Mouse (Mus musculus): ENCODE data around the gene Hus1. TPM values are rescaled to one million over a fixed set of nuclear protein-coding genes. Genes with fewer than 3 reads are reported as not detected.

The Hus1 gene
- 13.3 TPM in 2 replicates for polyA plus RNA-seq (2016; fragmentation: Nextera tagmentation; extraction: Ambion mirVana)

DNA sequence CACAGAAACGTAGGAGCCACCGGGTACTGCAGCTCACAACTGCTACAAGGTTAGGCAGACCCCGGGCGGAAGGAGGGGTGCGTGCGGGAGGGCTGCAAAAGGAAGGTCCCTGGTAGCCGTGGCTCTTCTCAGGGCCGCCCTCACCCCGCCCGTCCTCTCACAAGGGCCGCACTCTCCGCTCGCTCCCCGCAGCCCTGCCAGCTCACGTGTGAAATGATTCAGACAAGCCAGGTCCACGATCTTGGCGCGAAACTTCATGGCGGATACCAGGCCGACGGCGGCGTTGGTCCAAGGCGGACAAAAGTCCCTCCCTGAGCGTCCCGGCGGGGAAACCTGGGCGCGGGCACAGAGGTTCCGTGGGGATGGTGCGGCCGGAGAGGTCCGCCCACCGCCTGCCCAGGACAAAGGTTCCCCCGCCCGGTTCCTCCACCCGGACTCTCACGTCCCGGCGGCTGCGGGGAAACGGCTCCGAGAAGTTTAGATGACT, at the start of gene Hus1:
Gene Hus1, minus strand, starts transcription at position 339 of the 487 bp plus-strand sequence.
- Histone ChIP-seq H3K27ac (peak within 1 kb of the TSS; percentile 43; the same call in 1 of the 2 replicates), H3K36me3 (no peaks in the 10 kb centered on the region), H3K4me3 (peak within 1 kb of the TSS; percentile 65), H3K9me3 (no peaks in the 10 kb centered on the region), H3K4me2 (replicated peaks) (peak within 1 kb of the TSS; percentile 76), H3K9ac (peak within 1 kb of the TSS; percentile 72), H3K27me3 (replicated peaks) (no peaks in the 10 kb centered on the region), H3K4me1 (peaks cover 9% of the 10 kb centered on the region)
- peak; percentile 95 for ATAC-seq (ENCODE audit: low FRiP score, low read depth)
- under 1% methylated on average over 43 of the region's 43 CpGs for WGBS

DNA sequence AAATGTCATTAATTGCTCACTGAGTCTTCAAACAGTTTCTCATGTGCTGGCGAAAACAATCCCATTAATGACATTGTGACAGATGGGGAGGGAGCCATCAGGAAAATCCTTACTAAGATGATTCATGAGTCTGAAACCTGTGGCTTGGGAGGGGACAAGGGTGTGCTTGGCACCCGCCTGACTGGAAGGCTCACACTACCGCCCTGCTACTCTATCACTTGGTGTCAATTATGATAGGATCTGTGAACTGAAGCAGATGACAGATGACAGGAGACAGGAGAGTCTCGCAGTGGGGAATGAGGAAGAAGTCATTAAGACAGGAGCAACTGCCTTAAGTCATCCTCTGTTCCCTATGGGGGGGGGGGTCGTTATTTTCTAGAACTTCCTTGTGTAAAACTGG, 49.5 kb upstream of the Hus1 start:
- no peak overlapping the region for H3K4me2 ChIP-seq (replicated peaks)
- H3K27ac ChIP-seq = no peak overlapping the region
- H3K27me3 ChIP-seq (replicated peaks) = no peaks in the 10 kb centered on the region
- no peak for ATAC-seq (ENCODE audit: low FRiP score, low read depth)
- H3K36me3 ChIP-seq = no peaks in the 10 kb centered on the region
- no peak overlapping the region for H3K9ac ChIP-seq
- no peaks in the 10 kb centered on the region for H3K4me1 ChIP-seq
- H3K4me3 ChIP-seq = no peak overlapping the region
- H3K9me3 ChIP-seq = no peaks in the 10 kb centered on the region
- WGBS = 76% methylated on average over 5 of the region's 5 CpGs

DNA sequence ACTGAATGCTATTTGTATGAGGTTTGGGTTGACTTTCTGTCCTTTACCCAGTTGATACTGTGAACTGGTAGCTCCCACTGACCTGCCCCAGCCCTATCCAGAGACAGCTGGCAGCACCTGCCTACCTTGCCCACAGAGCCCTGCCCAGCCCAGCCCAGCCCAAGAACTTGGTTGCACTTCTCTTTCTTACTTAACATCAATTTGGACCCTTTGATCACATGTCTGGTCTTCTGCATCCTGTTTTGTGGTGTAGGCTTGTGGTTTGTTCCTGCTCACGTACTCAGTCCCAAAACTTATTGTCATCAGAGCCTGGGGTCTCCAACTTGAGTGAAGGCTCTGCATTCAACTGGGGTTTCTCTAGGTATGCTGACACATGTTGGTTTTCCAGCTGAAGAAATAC, 49.0 kb upstream of the Hus1 start:
- Histone ChIP-seq H3K4me3 (no peak overlapping the region), H3K4me1 (no peaks in the 10 kb centered on the region), H3K4me2 (replicated peaks) (no peak overlapping the region), H3K36me3 (no peaks in the 10 kb centered on the region), H3K9me3 (no peaks in the 10 kb centered on the region), H3K27ac (no peak overlapping the region), H3K27me3 (replicated peaks) (no peaks in the 10 kb centered on the region), H3K9ac (no peak overlapping the region)
- WGBS = 76% methylated on average over 1 of the region's 1 CpGs
- no peak for ATAC-seq (ENCODE audit: low FRiP score, low read depth)

DNA sequence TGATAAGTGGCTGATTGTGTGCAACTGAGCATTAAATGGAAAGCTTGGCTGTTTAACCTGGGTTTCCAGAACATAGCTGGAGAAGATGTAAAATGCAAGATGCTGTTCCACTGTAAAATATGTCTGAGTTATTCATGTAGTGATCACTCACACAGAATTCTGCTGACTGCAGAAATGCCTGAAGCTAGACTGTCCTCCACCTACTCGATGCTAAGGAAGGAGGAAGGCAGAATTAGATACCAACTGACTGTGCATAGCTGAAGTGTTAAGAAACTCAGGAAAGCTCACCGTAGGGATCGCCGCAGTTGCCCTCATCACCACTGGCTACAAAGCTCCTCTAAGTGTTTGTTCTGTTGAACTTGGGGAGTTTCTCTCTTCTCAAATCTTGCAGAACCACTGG, 46.7 kb upstream of the Hus1 start:
- ATAC-seq (ENCODE audit: low FRiP score, low read depth) = no peak
- Histone ChIP-seq H3K27ac (no peak overlapping the region), H3K4me3 (no peak overlapping the region), H3K9ac (no peak overlapping the region), H3K36me3 (no peaks in the 10 kb centered on the region), H3K27me3 (replicated peaks) (no peaks in the 10 kb centered on the region), H3K4me1 (no peaks in the 10 kb centered on the region), H3K9me3 (no peaks in the 10 kb centered on the region), H3K4me2 (replicated peaks) (no peak overlapping the region)
- 94% methylated on average over 4 of the region's 4 CpGs for WGBS

DNA sequence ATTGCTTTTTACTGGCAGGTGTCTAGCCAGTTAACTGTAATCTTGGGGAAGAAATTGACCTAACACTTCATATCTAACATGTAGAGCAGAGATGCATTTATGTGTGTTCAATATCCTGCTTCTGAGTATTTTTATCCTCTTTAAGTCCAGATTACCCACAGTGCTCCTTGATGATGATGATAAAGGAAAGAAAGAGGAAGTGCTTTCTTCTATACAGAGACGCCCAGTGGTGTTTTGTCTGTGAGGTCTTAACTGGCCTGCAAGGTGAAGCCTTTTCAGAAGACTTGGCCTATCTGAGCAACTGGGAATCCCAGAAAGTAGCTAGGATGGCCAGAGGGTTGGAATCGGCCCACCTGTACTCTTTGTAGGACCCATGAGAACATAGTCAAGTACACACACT, 45.9 kb upstream of the Hus1 start:
- no peaks in the 10 kb centered on the region for H3K27me3 ChIP-seq (replicated peaks)
- WGBS = 88% methylated on average over 2 of the region's 2 CpGs

DNA sequence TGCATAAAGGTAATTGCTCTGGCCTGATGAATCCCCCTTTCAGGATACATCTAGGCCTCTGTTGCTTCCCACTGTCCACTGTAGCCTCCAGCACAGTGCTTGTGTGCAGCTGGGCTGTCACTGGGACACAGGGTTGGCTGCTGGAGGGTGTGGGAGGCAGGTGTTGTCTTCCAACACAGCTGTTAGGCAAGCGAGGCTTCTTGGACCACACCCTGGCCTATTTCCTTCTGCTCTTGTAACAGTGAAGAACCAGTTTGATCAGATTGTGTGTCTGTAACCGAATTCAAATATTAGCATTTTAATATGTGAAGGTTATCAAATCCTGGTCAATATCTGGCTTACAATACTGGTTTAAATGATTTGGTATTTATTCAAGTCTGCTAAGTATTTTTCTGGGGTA, 40.9 kb upstream of the Hus1 start:
- Histone ChIP-seq H3K4me1 (peaks cover 5% of the 10 kb centered on the region), H3K27ac (no peak overlapping the region), H3K4me3 (no peak overlapping the region), H3K9me3 (no peaks in the 10 kb centered on the region), H3K9ac (no peak overlapping the region), H3K4me2 (replicated peaks) (no peak overlapping the region), H3K36me3 (no peaks in the 10 kb centered on the region), H3K27me3 (replicated peaks) (peaks cover 15% of the 10 kb centered on the region)
- no peak for ATAC-seq (ENCODE audit: low FRiP score, low read depth)
- 79% methylated on average over 2 of the region's 2 CpGs for WGBS

More for the DNA sequence above, 45.9 kb upstream of the Hus1 start:
- Histone ChIP-seq H3K4me2 (replicated peaks) (no peak overlapping the region), H3K4me1 (no peaks in the 10 kb centered on the region), H3K9ac (no peak overlapping the region), H3K9me3 (no peaks in the 10 kb centered on the region), H3K27ac (no peak overlapping the region), H3K4me3 (no peak overlapping the region), H3K36me3 (no peaks in the 10 kb centered on the region)
- ATAC-seq (ENCODE audit: low FRiP score, low read depth) = no peak

DNA sequence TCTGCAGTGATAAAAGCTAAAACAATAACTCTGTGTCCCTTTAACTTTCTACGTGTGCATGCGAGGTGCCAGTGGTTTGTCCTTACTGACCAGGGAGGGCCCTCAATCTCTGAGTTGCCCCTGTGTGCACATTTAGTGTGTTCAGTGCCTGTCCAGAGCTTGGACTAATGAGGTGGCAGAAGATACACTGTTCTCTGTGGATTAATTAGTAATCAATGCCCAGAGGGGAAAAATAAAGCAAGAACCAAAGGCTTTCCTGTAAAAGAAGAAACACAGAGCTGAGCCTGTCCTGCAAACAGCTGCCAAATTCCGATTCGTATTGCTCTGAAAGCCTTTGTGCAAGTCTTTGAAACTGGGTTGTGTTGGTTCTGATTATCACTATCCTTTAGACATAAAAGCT, 39.2 kb upstream of the Hus1 start:
- Histone ChIP-seq H3K4me1 (peaks cover 5% of the 10 kb centered on the region), H3K9me3 (no peaks in the 10 kb centered on the region), H3K27ac (no peak overlapping the region), H3K36me3 (no peaks in the 10 kb centered on the region), H3K4me3 (no peak overlapping the region), H3K4me2 (replicated peaks) (no peak overlapping the region), H3K9ac (no peak overlapping the region), H3K27me3 (replicated peaks) (peaks cover 15% of the 10 kb centered on the region)
- 84% methylated on average over 4 of the region's 4 CpGs for WGBS
- no peak for ATAC-seq (ENCODE audit: low FRiP score, low read depth)

DNA sequence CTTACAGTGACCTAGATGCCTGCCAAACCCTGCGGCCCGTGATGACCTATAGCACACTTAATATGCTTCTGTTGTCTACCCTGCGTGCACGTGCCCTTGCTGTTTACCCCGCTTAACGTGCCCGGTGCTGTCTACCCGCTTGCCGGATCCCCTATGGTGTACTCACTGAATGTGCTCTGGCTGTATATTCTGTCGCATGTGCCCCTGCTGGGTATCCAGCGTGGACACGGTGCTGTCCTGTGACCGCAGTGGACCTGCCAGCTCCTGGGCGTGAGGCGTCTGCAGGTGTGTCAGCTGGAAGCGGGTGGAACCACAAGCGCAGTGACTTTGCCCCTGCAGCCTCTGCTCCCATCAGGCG, 37.7 kb upstream of the Hus1 start, which contains the start of gene Sun3:
Gene Sun3, minus strand, starts transcription at position 289 of the 358 bp plus-strand sequence.
- peaks cover 15% of the 10 kb centered on the region for H3K27me3 ChIP-seq (replicated peaks)
- peak within 1 kb of the TSS; percentile 97 for H3K4me2 ChIP-seq (replicated peaks)
- ATAC-seq (ENCODE audit: low FRiP score, low read depth) = peak; percentile 86
- H3K9me3 ChIP-seq = no peaks in the 10 kb centered on the region
- H3K4me3 ChIP-seq = peak within 1 kb of the TSS; percentile 47
- H3K4me1 ChIP-seq = peaks cover 5% of the 10 kb centered on the region
- H3K27ac ChIP-seq = no peak within 1 kb of the TSS
- peak within 1 kb of the TSS; percentile 29; the same call in 1 of the 2 replicates for H3K9ac ChIP-seq
- no peaks in the 10 kb centered on the region for H3K36me3 ChIP-seq
- WGBS = under 1% methylated on average over 18 of the region's 18 CpGs

DNA sequence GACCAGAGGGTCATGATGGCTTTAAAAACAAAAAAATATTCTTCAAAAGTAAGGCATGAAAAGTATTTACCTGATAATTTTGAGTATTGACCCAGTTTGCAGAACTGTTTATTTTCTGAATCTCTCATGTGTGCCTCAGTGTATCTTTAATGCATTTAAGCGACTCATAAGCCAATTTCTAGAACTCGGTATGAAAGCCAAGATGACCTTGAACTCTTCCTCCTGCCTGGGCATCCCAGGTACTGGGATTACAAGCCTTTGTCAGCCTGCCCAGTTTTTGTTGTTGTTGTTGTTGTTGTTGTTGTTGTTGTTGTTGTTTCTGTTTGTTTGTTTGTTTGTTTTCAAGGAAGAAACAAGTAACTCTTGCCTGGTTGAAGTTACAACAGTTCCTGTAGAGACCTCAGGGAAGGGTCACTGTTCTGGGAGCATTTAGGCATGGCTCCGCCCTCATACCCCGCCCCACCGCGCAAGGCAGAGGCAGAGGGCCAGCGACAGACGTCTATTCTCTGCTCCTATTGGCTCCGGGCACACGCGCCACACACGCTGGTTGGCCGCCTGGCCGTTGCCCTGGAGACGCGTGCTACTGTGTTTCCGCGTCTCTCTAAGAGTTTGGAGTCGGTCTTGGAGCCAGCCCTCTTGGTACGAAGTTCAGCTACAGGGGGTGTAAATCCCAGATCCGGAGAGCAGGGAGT, 37.2 kb upstream of the Hus1 start, which contains the start of gene Gm11992:
Gene Gm11992, plus strand, starts transcription at position 584 of the 692 bp plus-strand sequence.
- Histone ChIP-seq H3K36me3 (no peaks in the 10 kb centered on the region), H3K9me3 (no peaks in the 10 kb centered on the region), H3K27ac (no peak within 1 kb of the TSS), H3K4me2 (replicated peaks) (peak within 1 kb of the TSS; percentile 97), H3K9ac (peak within 1 kb of the TSS; percentile 29; the same call in 1 of the 2 replicates), H3K4me1 (peaks cover 5% of the 10 kb centered on the region), H3K4me3 (peak within 1 kb of the TSS; percentile 47), H3K27me3 (replicated peaks) (peaks cover 15% of the 10 kb centered on the region)
- WGBS = 5% methylated on average over 21 of the region's 21 CpGs
- ATAC-seq (ENCODE audit: low FRiP score, low read depth) = peak; percentile 100

DNA sequence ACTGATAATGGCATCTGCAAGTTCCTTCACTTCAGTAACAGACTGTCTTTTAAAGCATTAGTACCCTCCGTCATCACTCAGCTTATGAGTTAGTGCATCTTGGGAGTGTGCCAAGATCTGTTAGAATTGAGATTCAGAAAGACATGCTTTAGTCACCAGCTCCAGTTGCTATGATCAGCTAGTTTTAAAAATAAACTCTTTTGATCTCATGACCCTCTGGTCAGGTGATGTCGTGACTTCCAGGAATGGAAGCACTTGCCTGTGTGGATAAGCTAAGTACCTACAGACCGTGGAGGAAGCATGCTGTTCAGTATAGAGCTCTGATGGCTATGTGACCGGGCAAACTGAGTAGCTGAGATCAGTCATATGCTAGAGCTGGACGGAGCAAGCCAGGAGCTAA, 36.1 kb upstream of the Hus1 start:
- no peak overlapping the region for H3K4me3 ChIP-seq
- H3K27me3 ChIP-seq (replicated peaks) = peaks cover 15% of the 10 kb centered on the region
- H3K9me3 ChIP-seq = no peaks in the 10 kb centered on the region
- no peak for ATAC-seq (ENCODE audit: low FRiP score, low read depth)
- H3K9ac ChIP-seq = no peak overlapping the region
- H3K36me3 ChIP-seq = no peaks in the 10 kb centered on the region
- WGBS = 83% methylated on average over 5 of the region's 5 CpGs
- no peak overlapping the region for H3K4me2 ChIP-seq (replicated peaks)
- H3K27ac ChIP-seq = no peak overlapping the region
- H3K4me1 ChIP-seq = peaks cover 5% of the 10 kb centered on the region

DNA sequence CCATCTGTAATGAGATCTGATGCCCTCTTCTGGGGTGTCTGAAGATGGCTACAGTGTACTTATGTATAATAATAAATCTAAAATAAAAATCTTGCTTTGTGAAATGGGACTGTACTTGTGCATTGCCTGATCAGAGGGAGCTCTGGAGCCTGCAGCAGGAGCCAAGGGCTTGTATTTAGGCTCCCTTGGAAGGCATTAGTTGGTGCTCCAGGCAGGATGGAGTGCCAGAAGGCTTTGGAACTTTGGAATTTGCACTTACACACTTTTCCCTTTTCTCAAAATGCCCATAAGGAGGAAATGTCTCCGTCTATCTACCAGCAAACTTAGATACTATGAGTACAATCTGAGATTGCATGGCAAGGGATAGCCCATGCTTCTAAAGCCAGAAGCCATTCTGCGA, 35.6 kb upstream of the Hus1 start:
- Histone ChIP-seq H3K4me3 (no peak overlapping the region), H3K27me3 (replicated peaks) (peaks cover 15% of the 10 kb centered on the region), H3K9me3 (no peaks in the 10 kb centered on the region), H3K9ac (no peak overlapping the region), H3K4me1 (peaks cover 5% of the 10 kb centered on the region), H3K27ac (no peak overlapping the region), H3K4me2 (replicated peaks) (no peak overlapping the region), H3K36me3 (no peaks in the 10 kb centered on the region)
- ATAC-seq (ENCODE audit: low FRiP score, low read depth) = no peak
- 84% methylated on average over 2 of the region's 2 CpGs for WGBS

DNA sequence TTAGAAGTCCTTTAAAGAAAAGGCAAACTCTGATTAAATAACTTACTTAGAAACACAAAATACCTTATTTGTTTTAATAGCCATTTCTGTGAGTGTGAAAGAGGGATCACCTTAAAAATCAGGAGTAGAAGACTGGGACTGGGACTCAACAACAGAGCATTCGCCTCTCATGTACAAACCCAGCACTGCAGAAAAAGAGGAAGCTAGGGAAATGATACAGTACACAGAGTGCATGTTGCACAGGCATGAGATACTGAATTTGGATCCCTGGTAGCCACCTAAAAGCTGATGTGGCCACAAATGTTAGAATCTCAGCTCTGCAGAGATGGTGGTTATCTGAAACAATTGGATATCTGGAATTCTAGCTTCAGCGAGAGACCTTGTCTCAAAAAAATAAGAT, 20.5 kb upstream of the Hus1 start:
- Histone ChIP-seq H3K27ac (no peak overlapping the region), H3K9ac (no peak overlapping the region), H3K27me3 (replicated peaks) (no peaks in the 10 kb centered on the region), H3K4me1 (no peaks in the 10 kb centered on the region), H3K4me3 (no peak overlapping the region), H3K9me3 (no peaks in the 10 kb centered on the region), H3K4me2 (replicated peaks) (no peak overlapping the region), H3K36me3 (no peaks in the 10 kb centered on the region)
- WGBS = 81% methylated on average over 2 of the region's 2 CpGs
- no peak for ATAC-seq (ENCODE audit: low FRiP score, low read depth)

DNA sequence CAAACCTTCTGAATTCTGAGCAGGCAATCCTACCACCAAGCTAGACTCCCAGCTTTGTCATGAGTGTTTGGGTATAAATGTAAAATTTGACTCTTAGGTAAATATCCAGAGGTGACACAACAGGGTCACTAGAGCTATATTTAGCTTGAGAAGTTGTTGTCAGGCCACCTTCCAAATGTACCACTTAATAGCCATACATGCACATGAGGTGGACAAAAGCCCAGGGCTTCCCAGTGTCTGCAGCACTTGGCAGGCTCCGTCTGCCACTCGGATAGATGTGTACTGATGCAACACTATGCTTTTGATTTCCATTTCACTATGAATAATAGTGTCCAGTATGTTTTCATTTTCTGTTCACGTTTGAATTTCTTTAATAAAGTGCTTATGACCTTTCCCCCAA, 14.2 kb upstream of the Hus1 start:
- H3K27ac ChIP-seq = no peak overlapping the region
- H3K9ac ChIP-seq = no peak overlapping the region
- no peak overlapping the region for H3K4me2 ChIP-seq (replicated peaks)
- no peaks in the 10 kb centered on the region for H3K36me3 ChIP-seq
- no peaks in the 10 kb centered on the region for H3K4me1 ChIP-seq
- no peaks in the 10 kb centered on the region for H3K27me3 ChIP-seq (replicated peaks)
- H3K4me3 ChIP-seq = no peak overlapping the region
- ATAC-seq (ENCODE audit: low FRiP score, low read depth) = no peak
- 78% methylated on average over 3 of the region's 3 CpGs for WGBS
- no peaks in the 10 kb centered on the region for H3K9me3 ChIP-seq
